Mouse (Mus musculus): ENCODE measurements at regions not wholly inside any gene's neighbourhood (a gene's known extent, or its start where the extent isn't known, plus 50 kb on each side); places are given as distances from the start of the nearest gene placed in this dataset.
A peak's percentile ranks its signal among the peaks of the same experiment; 100 is the strongest.

DNA sequence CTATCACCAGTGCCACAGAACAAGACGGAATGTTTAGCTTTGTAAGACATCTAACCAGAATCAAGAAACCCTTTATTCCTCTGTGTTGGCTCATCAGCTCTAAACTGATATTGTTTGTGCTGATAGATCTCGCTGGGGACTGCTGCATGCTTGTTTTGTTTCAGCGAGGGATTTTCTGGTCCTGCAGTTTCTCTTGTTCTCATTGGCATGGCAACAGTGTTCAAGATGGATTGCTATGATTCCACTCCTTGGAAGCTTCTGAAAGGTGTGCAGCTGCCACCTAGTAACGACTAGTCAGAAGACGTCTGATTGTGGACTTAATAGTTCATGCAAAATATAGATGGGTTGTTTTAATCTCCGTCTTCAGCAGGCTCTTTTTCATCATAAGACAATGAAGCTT, 591.2 kb downstream of the Sorcs1 start:
- Histone ChIP-seq H3K36me3 (ENCODE audit: control insufficient read depth, insufficient read depth, low read length) (no peaks in the 10 kb centered on the region), H3K9me3 (ENCODE audit: control insufficient read depth, low read length) (no peaks in the 10 kb centered on the region), H3K4me1 (replicated peaks; ENCODE audit: control insufficient read depth, insufficient read depth, low read length) (no peaks in the 10 kb centered on the region), H3K4me2 (ENCODE audit: low read depth, low read length) (no peak overlapping the region), H3K27me3 (ENCODE audit: control insufficient read depth, insufficient read depth, low read depth, low read length) (no peaks in the 10 kb centered on the region), H3K4me3 (ENCODE audit: low read length) (no peak overlapping the region), H3K27ac (ENCODE audit: low read length) (no peak overlapping the region), H3K9ac (ENCODE audit: low read length) (no peak overlapping the region)
- ATAC-seq (ENCODE audit: low read depth) = no peak
- 53% methylated on average over 6 of the region's 6 CpGs for WGBS

- no peaks in the 10 kb centered on the region for H3K9me3 ChIP-seq (ENCODE audit: control insufficient read depth, low read length)
- WGBS = 85% methylated on average over 6 of the region's 6 CpGs
- no peaks in the 10 kb centered on the region for H3K27me3 ChIP-seq (ENCODE audit: control insufficient read depth, insufficient read depth, low read depth, low read length)
- ATAC-seq (ENCODE audit: low read depth) = no peak
- no peaks in the 10 kb centered on the region for H3K36me3 ChIP-seq (ENCODE audit: control insufficient read depth, insufficient read depth, low read length)
- H3K27ac ChIP-seq (ENCODE audit: low read length) = no peak overlapping the region
- H3K4me3 ChIP-seq (ENCODE audit: low read length) = no peak overlapping the region
- no peak overlapping the region for H3K4me2 ChIP-seq (ENCODE audit: low read depth, low read length)
- H3K9ac ChIP-seq (ENCODE audit: low read length) = no peak overlapping the region
- no peaks in the 10 kb centered on the region for H3K4me1 ChIP-seq (replicated peaks; ENCODE audit: control insufficient read depth, insufficient read depth, low read length)
Observed at GRCm38 (mm10) chr19:50077427-50078040, 600.9 kb downstream of the Sorcs1 start.

DNA sequence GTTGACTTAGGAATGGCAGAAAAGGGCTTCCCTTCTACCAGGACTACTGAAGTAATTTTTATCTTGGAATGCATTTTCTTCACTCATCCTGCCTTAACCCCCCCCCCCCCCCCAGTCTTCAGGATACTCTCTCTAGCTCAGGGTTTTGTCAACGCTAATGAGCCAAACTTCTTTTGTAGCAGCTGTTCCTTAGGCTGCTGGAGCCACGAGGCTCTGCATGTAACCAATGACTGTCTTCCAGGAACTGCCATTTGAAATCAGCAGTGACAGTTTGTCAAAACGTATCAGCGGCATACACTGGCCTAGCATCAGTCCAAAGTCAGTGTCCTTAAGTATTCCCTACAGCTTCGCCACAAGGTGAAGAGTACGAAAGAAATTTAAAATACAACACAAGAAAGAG, 618.0 kb downstream of the Sorcs1 start:
- no peak overlapping the region for H3K4me2 ChIP-seq (ENCODE audit: low read depth, low read length)
- H3K36me3 ChIP-seq (ENCODE audit: control insufficient read depth, insufficient read depth, low read length) = no peaks in the 10 kb centered on the region
- H3K9me3 ChIP-seq (ENCODE audit: control insufficient read depth, low read length) = no peaks in the 10 kb centered on the region
- no peak overlapping the region for H3K9ac ChIP-seq (ENCODE audit: low read length)
- H3K27me3 ChIP-seq (ENCODE audit: control insufficient read depth, insufficient read depth, low read depth, low read length) = no peaks in the 10 kb centered on the region
- H3K4me1 ChIP-seq (replicated peaks; ENCODE audit: control insufficient read depth, insufficient read depth, low read length) = no peaks in the 10 kb centered on the region
- no peak for ATAC-seq (ENCODE audit: low read depth)
- 61% methylated on average over 6 of the region's 6 CpGs for WGBS
- H3K4me3 ChIP-seq (ENCODE audit: low read length) = no peak overlapping the region
- no peak overlapping the region for H3K27ac ChIP-seq (ENCODE audit: low read length)

GRCm38 (mm10) chr19:50052910-50053309, 625.5 kb downstream of the Sorcs1 start:
- Histone ChIP-seq H3K9me3 (ENCODE audit: control insufficient read depth, low read length) (no peaks in the 10 kb centered on the region), H3K4me1 (replicated peaks; ENCODE audit: control insufficient read depth, insufficient read depth, low read length) (no peaks in the 10 kb centered on the region), H3K4me2 (ENCODE audit: low read depth, low read length) (no peak overlapping the region), H3K4me3 (ENCODE audit: low read length) (no peak overlapping the region), H3K27me3 (ENCODE audit: control insufficient read depth, insufficient read depth, low read depth, low read length) (no peaks in the 10 kb centered on the region), H3K36me3 (ENCODE audit: control insufficient read depth, insufficient read depth, low read length) (no peaks in the 10 kb centered on the region), H3K27ac (ENCODE audit: low read length) (no peak overlapping the region), H3K9ac (ENCODE audit: low read length) (no peak overlapping the region)
- WGBS = 72% methylated on average over 2 of the region's 2 CpGs
- no peak for ATAC-seq (ENCODE audit: low read depth)

GRCm38 (mm10) chr19:50045761-50046160, 632.7 kb downstream of the Sorcs1 start:
- H3K9me3 ChIP-seq (ENCODE audit: control insufficient read depth, low read length) = no peaks in the 10 kb centered on the region
- no peaks in the 10 kb centered on the region for H3K27me3 ChIP-seq (ENCODE audit: control insufficient read depth, insufficient read depth, low read depth, low read length)
- WGBS = 62% methylated on average over 3 of the region's 3 CpGs
- no peaks in the 10 kb centered on the region for H3K36me3 ChIP-seq (ENCODE audit: control insufficient read depth, insufficient read depth, low read length)
- H3K27ac ChIP-seq (ENCODE audit: low read length) = no peak overlapping the region
- no peak overlapping the region for H3K9ac ChIP-seq (ENCODE audit: low read length)
- no peaks in the 10 kb centered on the region for H3K4me1 ChIP-seq (replicated peaks; ENCODE audit: control insufficient read depth, insufficient read depth, low read length)
- no peak overlapping the region for H3K4me3 ChIP-seq (ENCODE audit: low read length)
- H3K4me2 ChIP-seq (ENCODE audit: low read depth, low read length) = no peak overlapping the region
- ATAC-seq (ENCODE audit: low read depth) = no peak

GRCm38 (mm10) chr19:50013659-50014058, 664.8 kb downstream of the Sorcs1 start:
- H3K27me3 ChIP-seq (ENCODE audit: control insufficient read depth, insufficient read depth, low read depth, low read length) = no peaks in the 10 kb centered on the region
- no peak overlapping the region for H3K4me3 ChIP-seq (ENCODE audit: low read length)
- no peak overlapping the region for H3K27ac ChIP-seq (ENCODE audit: low read length)
- H3K9me3 ChIP-seq (ENCODE audit: control insufficient read depth, low read length) = no peaks in the 10 kb centered on the region
- 24% methylated on average over 2 of the region's 2 CpGs for WGBS
- no peak overlapping the region for H3K9ac ChIP-seq (ENCODE audit: low read length)
- H3K4me2 ChIP-seq (ENCODE audit: low read depth, low read length) = no peak overlapping the region
- no peaks in the 10 kb centered on the region for H3K4me1 ChIP-seq (replicated peaks; ENCODE audit: control insufficient read depth, insufficient read depth, low read length)
- H3K36me3 ChIP-seq (ENCODE audit: control insufficient read depth, insufficient read depth, low read length) = no peaks in the 10 kb centered on the region
- ATAC-seq (ENCODE audit: low read depth) = peak; percentile 78

DNA sequence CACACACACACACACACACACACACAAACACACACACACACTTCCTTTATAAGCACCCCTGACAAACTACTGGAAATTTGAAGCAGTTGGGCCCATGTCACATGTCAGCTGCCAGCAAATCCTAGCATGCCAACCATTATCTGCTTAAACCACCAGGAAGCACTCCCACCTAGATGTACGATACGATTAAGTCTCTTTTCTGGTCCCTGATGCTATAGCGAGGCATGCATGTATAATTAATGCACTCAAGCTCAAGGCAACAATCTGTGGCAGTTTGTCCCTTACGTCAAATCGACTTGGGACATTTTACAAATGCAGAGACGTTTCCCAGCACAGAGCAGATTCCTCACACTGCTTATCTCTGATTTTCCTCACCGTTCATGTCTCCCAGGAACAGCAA, 673.2 kb downstream of the Sorcs1 start:
- no peak overlapping the region for H3K4me3 ChIP-seq (ENCODE audit: low read length)
- H3K27ac ChIP-seq (ENCODE audit: low read length) = no peak overlapping the region
- H3K36me3 ChIP-seq (ENCODE audit: control insufficient read depth, insufficient read depth, low read length) = no peaks in the 10 kb centered on the region
- H3K9me3 ChIP-seq (ENCODE audit: control insufficient read depth, low read length) = no peaks in the 10 kb centered on the region
- WGBS = 36% methylated on average over 7 of the region's 7 CpGs
- H3K4me1 ChIP-seq (replicated peaks; ENCODE audit: control insufficient read depth, insufficient read depth, low read length) = no peaks in the 10 kb centered on the region
- H3K27me3 ChIP-seq (ENCODE audit: control insufficient read depth, insufficient read depth, low read depth, low read length) = no peaks in the 10 kb centered on the region
- H3K4me2 ChIP-seq (ENCODE audit: low read depth, low read length) = no peak overlapping the region
- no peak overlapping the region for H3K9ac ChIP-seq (ENCODE audit: low read length)
- no peak for ATAC-seq (ENCODE audit: low read depth)

- 69% methylated on average over 2 of the region's 2 CpGs for WGBS
- Histone ChIP-seq H3K27me3 (ENCODE audit: control insufficient read depth, insufficient read depth, low read depth, low read length) (no peaks in the 10 kb centered on the region), H3K4me2 (ENCODE audit: low read depth, low read length) (no peak overlapping the region), H3K4me1 (replicated peaks; ENCODE audit: control insufficient read depth, insufficient read depth, low read length) (no peaks in the 10 kb centered on the region), H3K4me3 (ENCODE audit: low read length) (no peak overlapping the region), H3K36me3 (ENCODE audit: control insufficient read depth, insufficient read depth, low read length) (no peaks in the 10 kb centered on the region), H3K27ac (ENCODE audit: low read length) (no peak overlapping the region), H3K9ac (ENCODE audit: low read length) (no peak overlapping the region), H3K9me3 (ENCODE audit: control insufficient read depth, low read length) (no peaks in the 10 kb centered on the region)
- ATAC-seq (ENCODE audit: low read depth) = no peak
Observed at GRCm38 (mm10) chr19:49985826-49986225, 692.6 kb downstream of the Sorcs1 start.

DNA sequence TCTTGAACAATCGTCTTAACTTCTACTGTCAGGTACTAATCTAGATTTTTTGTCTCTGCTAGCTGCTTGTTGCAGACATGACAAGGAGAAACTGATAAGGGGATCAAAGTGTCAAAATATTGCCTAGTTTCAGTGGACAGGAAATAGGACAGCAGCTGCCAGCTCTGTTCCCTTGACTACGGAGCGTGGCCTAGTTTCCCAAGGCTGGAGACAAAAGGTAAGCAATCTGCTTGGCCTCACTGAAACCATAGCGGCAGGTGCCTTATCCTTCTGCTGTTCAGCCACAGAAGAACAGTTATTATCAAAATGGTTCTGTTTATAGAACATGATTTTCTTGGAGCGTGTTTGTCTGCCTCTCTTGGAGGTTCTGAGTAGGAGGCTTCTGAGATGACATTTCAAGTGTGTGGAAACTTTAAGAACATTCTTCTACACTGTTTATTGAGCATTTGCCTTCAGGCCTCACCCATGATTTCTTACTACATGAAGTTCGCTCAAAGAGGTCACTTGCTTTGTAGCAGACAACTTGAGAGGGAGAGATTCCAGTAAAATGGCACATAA, 712.1 kb downstream of the Sorcs1 start:
- H3K9me3 ChIP-seq (ENCODE audit: control insufficient read depth, low read length) = no peaks in the 10 kb centered on the region
- 56% methylated on average over 6 of the region's 6 CpGs for WGBS
- no peak overlapping the region for H3K4me2 ChIP-seq (ENCODE audit: low read depth, low read length)
- H3K9ac ChIP-seq (ENCODE audit: low read length) = no peak overlapping the region
- H3K4me3 ChIP-seq (ENCODE audit: low read length) = no peak overlapping the region
- H3K27me3 ChIP-seq (ENCODE audit: control insufficient read depth, insufficient read depth, low read depth, low read length) = no peaks in the 10 kb centered on the region
- no peaks in the 10 kb centered on the region for H3K4me1 ChIP-seq (replicated peaks; ENCODE audit: control insufficient read depth, insufficient read depth, low read length)
- H3K36me3 ChIP-seq (ENCODE audit: control insufficient read depth, insufficient read depth, low read length) = no peaks in the 10 kb centered on the region
- ATAC-seq (ENCODE audit: low read depth) = no peak
- H3K27ac ChIP-seq (ENCODE audit: low read length) = no peak overlapping the region

DNA sequence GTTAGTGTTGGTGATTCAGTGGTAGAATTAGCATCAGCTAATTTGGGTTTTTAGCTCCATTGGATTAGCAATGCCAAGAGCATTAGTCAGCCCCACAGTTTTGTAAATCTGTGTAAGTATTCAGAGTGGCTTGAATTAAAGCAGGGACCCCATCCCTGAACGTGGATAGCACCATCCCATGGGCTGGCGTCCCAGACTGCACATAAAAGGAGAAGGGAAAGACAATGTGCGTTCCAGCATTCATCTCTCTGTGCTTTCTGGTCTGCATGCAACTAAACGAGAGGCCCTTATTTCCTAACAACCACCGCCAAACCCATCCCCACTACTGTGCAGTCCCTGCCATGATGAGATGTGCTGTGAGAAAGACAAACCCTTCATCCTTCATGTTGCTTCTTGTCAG, 713.8 kb downstream of the Sorcs1 start:
- no peaks in the 10 kb centered on the region for H3K36me3 ChIP-seq (ENCODE audit: control insufficient read depth, insufficient read depth, low read length)
- no peaks in the 10 kb centered on the region for H3K4me1 ChIP-seq (replicated peaks; ENCODE audit: control insufficient read depth, insufficient read depth, low read length)
- 80% methylated on average over 5 of the region's 5 CpGs for WGBS
- ATAC-seq (ENCODE audit: low read depth) = no peak
- H3K4me2 ChIP-seq (ENCODE audit: low read depth, low read length) = no peak overlapping the region
- H3K27ac ChIP-seq (ENCODE audit: low read length) = no peak overlapping the region
- H3K27me3 ChIP-seq (ENCODE audit: control insufficient read depth, insufficient read depth, low read depth, low read length) = no peaks in the 10 kb centered on the region
- no peak overlapping the region for H3K9ac ChIP-seq (ENCODE audit: low read length)
- no peaks in the 10 kb centered on the region for H3K9me3 ChIP-seq (ENCODE audit: control insufficient read depth, low read length)
- no peak overlapping the region for H3K4me3 ChIP-seq (ENCODE audit: low read length)
